Mouse (Mus musculus) inflammation-experienced regulatory T-cells, adult 6 months (primary cell): ENCODE measurements around the gene Luzp1. TPM values are rescaled to one million over a fixed set of nuclear protein-coding genes. Genes with fewer than 3 reads are reported as not detected.

Experiments used
- ATAC-seq: one replicate; pipeline ENCODE4 v1.8.0; 2017
- polyA plus RNA-seq, 3 experiments: library from polyadenylated mRNA; unstranded; fragments of 100-300 nt; shearing (Covaris generic); gene quantifications; one replicate each; pipeline ENCODE4 v1.2.1; 2017

Luzp1 gene
- polyA plus RNA-seq, 3 experiments from 2014 or later: 4.9 to 10.9 (median 5.6) TPM

- ATAC-seq: no peak
These were observed 83.5 kb downstream of the Luzp1 start for GRCm38 (mm10) chr4:136553108-136553507.

- ATAC-seq: no peak
These were observed 88.1 kb downstream of the Luzp1 start for GRCm38 (mm10) chr4:136557638-136558037.

GRCm38 (mm10) chr4:136559690-136560089 is 90.1 kb downstream of the Luzp1 start:
- ATAC-seq: no peak

GRCm38 (mm10) chr4:136560270-136560991 is 90.9 kb downstream of the Luzp1 start:
- no peak for ATAC-seq

GRCm38 (mm10) chr4:136562755-136563154 is 93.2 kb downstream of the Luzp1 start:
- ATAC-seq: no peak

GRCm38 (mm10) chr4:136568629-136569028 is 99.1 kb downstream of the Luzp1 start:
- no peak for ATAC-seq

GRCm38 (mm10) chr4:136569998-136570397 is 100.4 kb downstream of the Luzp1 start:
- peak; percentile 89 for ATAC-seq

GRCm38 (mm10) chr4:136581885-136582284 is 112.3 kb downstream of the Luzp1 start:
- no peak for ATAC-seq

GRCm38 (mm10) chr4:136587221-136587827 is 117.8 kb downstream of the Luzp1 start:
- ATAC-seq: no peak

- no peak for ATAC-seq
These were observed 118.4 kb downstream of the Luzp1 start for GRCm38 (mm10) chr4:136588003-136588402.

GRCm38 (mm10) chr4:136592111-136592510 is 122.5 kb downstream of the Luzp1 start:
- ATAC-seq: no peak

GRCm38 (mm10) chr4:136594006-136594405 is 124.4 kb downstream of the Luzp1 start:
- ATAC-seq: no peak

- ATAC-seq: no peak
These were observed 125.7 kb downstream of the Luzp1 start for GRCm38 (mm10) chr4:136595221-136595620.

- ATAC-seq: no peak
These were observed 128.8 kb downstream of the Luzp1 start for GRCm38 (mm10) chr4:136598268-136598876.

- no peak for ATAC-seq
These were observed 130.3 kb downstream of the Luzp1 start for GRCm38 (mm10) chr4:136599869-136600268.

- no peak for ATAC-seq
These were observed 131.0 kb downstream of the Luzp1 start for GRCm38 (mm10) chr4:136600536-136600935.

- no peak for ATAC-seq
These were observed 131.9 kb downstream of the Luzp1 start for GRCm38 (mm10) chr4:136601476-136601875.

- peak; percentile 22 for ATAC-seq
These were observed 132.5 kb downstream of the Luzp1 start for GRCm38 (mm10) chr4:136602018-136602554.

- ATAC-seq: peak; percentile 85
These were observed 133.0 kb downstream of the Luzp1 start, which contains the start of gene Kdm1a for GRCm38 (mm10) chr4:136602568-136602967. Kdm1a (minus strand) TSS chr4:136602723.
